Mouse (Mus musculus) stomach, postnatal 0 days (tissue): ENCODE measurements around the gene Tmem201. TPM values are rescaled to one million over a fixed set of nuclear protein-coding genes. Genes with fewer than 3 reads are reported as not detected.
A peak's percentile ranks its signal among the peaks of the same experiment; 100 is the strongest.

Experiments used
- ATAC-seq: fragments of 200-750 bp; cut with Nextera tagmentation; 2 replicates; pipeline ENCODE4 v1.8.0; 2017; ENCODE audit not compliant: low FRiP score, low TSS enrichment
- DNase-seq: peaks from one replicate; pipeline ENCODE4 v3.0.0-alpha.2; 2016; ENCODE audit warnings: low spot score
- H3K27ac ChIP-seq: fragments of 300-500 bp; sonication (generic); replicated peaks from 2 replicates; pipeline ENCODE4 v1.5.1; 2014; ENCODE audit warnings: mild to moderate bottlenecking, control low read depth
- H3K27me3 ChIP-seq: fragments of 300-500 bp; sonication (generic); 2 replicates; pipeline ENCODE4 v1.6.1; 2014; ENCODE audit warnings: low read length; ENCODE audit not compliant: control insufficient read depth, insufficient read depth
- H3K36me3 ChIP-seq: fragments of 300-500 bp; sonication (generic); 2 replicates; pipeline ENCODE4 v1.6.1; 2014; ENCODE audit warnings: low read length, mixed read lengths; ENCODE audit not compliant: control insufficient read depth, insufficient read depth
- H3K4me1 ChIP-seq: fragments of 300-500 bp; sonication (generic); replicated peaks from 2 replicates; pipeline ENCODE4 v1.6.1; 2014; ENCODE audit warnings: antibody characterized with exemption; ENCODE audit not compliant: control insufficient read depth, insufficient read depth
- H3K4me2 ChIP-seq: fragments of 300-500 bp; sonication (generic); replicated peaks from 2 replicates; pipeline ENCODE4 v1.6.1; 2014; ENCODE audit warnings: low read depth, mild to moderate bottlenecking, control low read depth, moderate library complexity
- H3K4me3 ChIP-seq: fragments of 300-500 bp; sonication (generic); 2 replicates; pipeline ENCODE4 v1.5.1; 2014; ENCODE audit warnings: low read depth, low read length, control low read depth
- H3K9ac ChIP-seq: fragments of 300-500 bp; sonication (generic); 2 replicates; pipeline ENCODE4 v1.6.1; 2014; ENCODE audit warnings: mild to moderate bottlenecking, low read length, control low read depth, mixed read lengths
- H3K9me3 ChIP-seq: fragments of 300-500 bp; sonication (generic); 2 replicates; pipeline ENCODE4 v1.6.1; 2016; ENCODE audit warnings: low read length; ENCODE audit not compliant: control insufficient read depth
- CTCF ChIP-seq: IDR thresholded peaks from 2 replicates; pipeline ENCODE4 v1.5.1; 2016; ENCODE audit warnings: antibody characterized with exemption, low read depth, mild to moderate bottlenecking, moderate library complexity
- EP300 ChIP-seq: optimal IDR thresholded peaks from 2 replicates; pipeline ENCODE3; 2016; ENCODE audit warnings: antibody characterized with exemption
- WGBS: fragments of 180-500 bp; shearing (Covaris S2); extraction: QIAGEN DNeasy Blood & Tissue Kit; methylation state at CpG from one replicate; pipeline ENCODE4 v1.1.7; 2014; 5-methylcytosine and 5-hydroxymethylcytosine counted together
- polyA plus RNA-seq: library from polyadenylated mRNA; unstranded; fragments of >200 nt; fragmentation: Nextera tagmentation; extraction: Ambion mirVana; gene quantifications from 2 replicates; pipeline ENCODE4 v1.2.1, GENCODE M21; 2015

The Tmem201 gene
- 7.5 and 8.6 TPM in 2 replicates for polyA plus RNA-seq

DNA sequence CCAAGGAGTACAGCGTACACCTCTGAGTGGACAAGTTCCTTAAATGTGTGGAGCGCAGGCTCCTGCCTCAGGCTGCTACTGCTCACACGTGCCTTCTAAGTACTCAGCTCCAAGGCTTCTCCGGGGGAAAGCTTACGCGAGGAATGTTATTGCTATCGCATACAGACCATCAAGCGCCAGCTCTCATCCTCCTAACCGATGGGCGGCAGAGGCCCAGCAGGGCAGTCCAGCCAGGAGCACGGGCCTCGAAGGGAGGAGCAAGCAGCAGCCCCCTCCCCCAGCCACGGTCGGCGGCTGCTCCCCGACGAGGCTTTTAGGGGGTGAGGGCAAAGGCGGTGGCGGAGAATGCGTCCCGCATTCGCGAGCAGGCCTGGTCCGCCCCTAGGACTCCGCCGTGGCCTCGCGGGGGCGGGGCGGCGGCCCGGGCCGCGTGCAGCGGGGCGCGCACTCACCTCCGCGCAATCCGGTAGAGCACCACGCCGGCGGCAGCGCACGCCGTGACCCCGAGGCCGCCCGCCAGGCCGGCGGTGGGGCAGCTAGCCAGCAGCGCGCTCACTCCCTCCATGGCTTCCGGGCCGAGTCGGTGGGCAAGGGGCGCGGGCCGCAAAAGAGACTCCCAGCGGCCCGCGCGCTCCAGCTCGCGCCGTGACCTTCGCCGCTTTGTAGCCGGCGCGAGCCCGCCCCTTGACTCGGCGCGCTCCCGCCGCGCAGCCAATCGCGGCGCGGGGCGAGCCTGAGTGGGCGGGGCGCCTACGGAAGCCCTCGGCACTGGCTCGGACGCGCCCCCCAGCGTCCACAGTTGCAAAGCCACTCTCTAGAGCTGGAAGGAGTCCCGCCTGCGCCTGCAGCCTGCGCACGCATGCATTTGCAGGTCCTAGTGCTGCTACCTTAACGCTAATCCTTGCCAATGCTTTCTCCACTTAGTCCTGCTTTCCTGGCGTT lies at the start of gene Tmem201:
TSS of gene Tmem201 (minus strand) at position 662 of the 942 bp plus-strand sequence.
- H3K4me2 ChIP-seq: peak within 1 kb of the TSS; percentile 66
- DNase-seq: peak; percentile 95
- 0% methylated on average over 64 of the region's 97 CpGs for WGBS
- H3K4me1 ChIP-seq: peaks cover 6% of the 10 kb centered on the region
- peak within 1 kb of the TSS; percentile 81 for H3K27ac ChIP-seq
- no peaks in the 10 kb centered on the region for H3K27me3 ChIP-seq
- H3K36me3 ChIP-seq: no peaks in the 10 kb centered on the region
- peak; percentile 90 for ATAC-seq
- H3K4me3 ChIP-seq: peak within 1 kb of the TSS; percentile 77
- TF ChIP-seq EP300: no peak
- peak; percentile 86 for TF ChIP-seq CTCF
- H3K9ac ChIP-seq: peak within 1 kb of the TSS; percentile 82
- H3K9me3 ChIP-seq: no peaks in the 10 kb centered on the region

DNA sequence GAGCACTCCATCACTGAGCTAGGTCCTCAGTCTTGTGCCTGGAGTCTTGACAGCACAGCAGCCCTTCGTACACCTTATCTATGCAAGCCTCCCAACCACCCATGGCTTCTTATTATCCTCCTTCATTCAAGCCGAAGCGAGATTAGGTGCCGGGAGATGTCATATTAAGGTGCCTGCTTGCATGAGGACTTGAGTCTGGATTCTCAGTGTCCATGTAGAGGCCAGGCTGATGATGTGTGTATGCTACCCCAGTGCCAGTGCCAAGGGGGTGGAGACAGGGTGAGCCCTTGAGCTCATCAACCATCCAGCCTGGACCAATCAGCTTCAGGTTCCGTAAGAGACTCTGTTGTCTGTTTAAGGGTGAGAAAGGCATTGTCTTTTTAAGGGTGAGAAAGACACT lies 47.1 kb upstream of the Tmem201 start:
- H3K36me3 ChIP-seq: no peaks in the 10 kb centered on the region
- ATAC-seq (no peak), DNase-seq (no peak)
- H3K4me2 ChIP-seq: no peak overlapping the region
- no peaks in the 10 kb centered on the region for H3K4me1 ChIP-seq
- H3K27ac ChIP-seq: no peak overlapping the region
- H3K4me3 ChIP-seq: no peak overlapping the region
- 88% methylated on average over 5 of the region's 5 CpGs for WGBS
- no peak overlapping the region for H3K9ac ChIP-seq
- no peaks in the 10 kb centered on the region for H3K27me3 ChIP-seq
- TF ChIP-seq EP300 (no peak), CTCF (no peak)
- H3K9me3 ChIP-seq: no peaks in the 10 kb centered on the region

DNA sequence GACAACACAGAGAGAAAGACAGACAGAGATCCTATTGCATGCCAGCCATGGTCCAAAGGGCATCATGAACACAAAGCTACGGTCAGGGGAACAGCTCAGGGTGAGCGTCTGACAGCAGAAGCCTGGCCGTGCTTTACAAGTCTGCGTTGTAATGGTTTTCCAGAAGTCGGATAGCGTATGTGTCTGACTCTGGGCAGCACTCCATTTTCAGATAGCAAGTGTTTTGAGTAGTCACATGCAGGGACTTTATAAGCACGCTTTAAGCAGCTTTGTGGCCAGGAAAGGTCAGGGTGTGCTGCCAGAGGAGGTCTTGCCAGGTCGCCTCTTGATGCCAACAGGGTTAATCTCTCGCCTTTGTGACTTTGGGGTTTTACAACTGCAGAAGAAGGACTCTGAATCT lies 46.5 kb upstream of the Tmem201 start:
- TF ChIP-seq EP300: no peak
- TF ChIP-seq CTCF: no peak
- Histone ChIP-seq H3K36me3 (no peaks in the 10 kb centered on the region), H3K4me1 (no peaks in the 10 kb centered on the region), H3K9ac (no peak overlapping the region), H3K4me2 (no peak overlapping the region), H3K4me3 (no peak overlapping the region), H3K27ac (no peak overlapping the region), H3K9me3 (no peaks in the 10 kb centered on the region), H3K27me3 (no peaks in the 10 kb centered on the region)
- 74% methylated on average over 9 of the region's 9 CpGs for WGBS
- no peak for ATAC-seq
- DNase-seq: no peak

DNA sequence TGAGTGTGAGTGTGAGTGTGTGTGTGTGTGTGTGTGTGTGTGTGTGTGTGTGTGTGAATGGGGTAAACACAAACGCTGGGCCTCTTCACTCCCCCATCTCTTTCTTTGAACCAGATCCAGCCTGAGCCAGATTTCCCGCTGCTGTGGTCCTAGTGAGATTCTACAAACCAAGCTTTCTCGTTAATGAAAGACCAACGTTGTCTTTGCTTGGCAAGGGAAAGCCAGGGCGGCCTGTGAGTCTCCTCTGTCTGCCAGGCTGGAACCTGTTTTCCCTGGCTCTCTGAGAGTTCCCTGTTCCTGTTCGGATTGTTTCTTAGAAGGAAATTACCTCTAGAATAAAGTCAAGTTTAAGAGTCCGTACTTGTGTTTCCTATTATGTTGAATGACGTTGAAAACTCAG lies 45.1 kb upstream of the Tmem201 start:
- ATAC-seq: peak; percentile 65
- H3K9ac ChIP-seq: no peak overlapping the region
- no peak overlapping the region for H3K4me2 ChIP-seq
- no peaks in the 10 kb centered on the region for H3K36me3 ChIP-seq
- DNase-seq: peak; percentile 43
- H3K4me3 ChIP-seq: no peak overlapping the region
- no peaks in the 10 kb centered on the region for H3K9me3 ChIP-seq
- H3K27me3 ChIP-seq: no peaks in the 10 kb centered on the region
- WGBS: 41% methylated on average over 8 of the region's 8 CpGs
- no peaks in the 10 kb centered on the region for H3K4me1 ChIP-seq
- H3K27ac ChIP-seq: peak overlapping the region; percentile 84
- TF ChIP-seq EP300 (no peak), CTCF (no peak)

DNA sequence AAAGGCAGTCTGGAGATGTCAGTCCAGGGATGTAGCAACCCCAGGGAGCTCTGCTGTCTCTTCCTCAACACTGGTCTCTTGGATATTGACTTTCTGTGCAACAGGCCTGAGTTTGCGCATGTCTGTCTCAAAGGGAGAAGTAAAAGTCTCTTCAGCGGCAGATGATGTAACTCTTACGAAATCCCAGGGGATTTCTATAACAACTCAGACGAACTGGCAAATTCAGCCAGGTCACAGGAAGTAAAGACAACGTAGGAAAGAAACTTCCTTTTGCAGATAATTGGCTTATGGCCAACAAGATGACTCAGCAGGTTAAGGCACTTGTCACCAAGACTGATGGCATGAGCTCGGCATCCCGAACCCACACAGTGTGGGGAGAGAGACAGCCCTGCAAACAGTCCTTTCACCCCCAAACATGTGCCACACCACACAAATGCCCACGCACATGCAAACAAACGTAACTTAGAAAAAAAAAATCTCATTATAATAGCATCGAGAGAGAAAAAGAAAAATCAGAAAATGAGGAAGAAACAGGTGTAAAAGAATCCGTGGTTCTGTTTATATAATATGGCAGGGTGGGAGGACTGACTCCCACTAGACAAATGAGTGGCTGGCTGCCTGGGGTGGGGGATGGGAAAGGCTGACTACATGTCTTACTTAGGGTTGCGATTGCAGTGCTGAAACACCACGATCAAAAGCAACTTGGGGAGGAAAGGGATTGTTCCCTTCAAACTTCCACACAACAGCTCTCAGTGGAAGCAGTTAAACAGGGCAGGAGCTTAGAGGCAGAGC lies 42.9 kb upstream of the Tmem201 start:
- ATAC-seq: peak; percentile 25; the same call in 1 of the 2 replicates
- H3K27me3 ChIP-seq: no peaks in the 10 kb centered on the region
- no peak overlapping the region for H3K4me2 ChIP-seq
- no peaks in the 10 kb centered on the region for H3K36me3 ChIP-seq
- 0 out of 2 replicates have a peak, but pooled peaks cover 3% of the 10 kb centered on the region for H3K4me1 ChIP-seq
- H3K27ac ChIP-seq: peak overlapping the region; percentile 49; the same call in 1 of the 2 replicates
- no peak for TF ChIP-seq EP300
- TF ChIP-seq CTCF: no peak
- WGBS: 30% methylated on average over 13 of the region's 13 CpGs
- no peak overlapping the region for H3K9ac ChIP-seq
- DNase-seq: no peak
- no peak overlapping the region for H3K4me3 ChIP-seq
- H3K9me3 ChIP-seq: no peaks in the 10 kb centered on the region
